Mouse (Mus musculus): Measurements from ENCODE around the gene Ciz1. TPM values are rescaled to one million over a fixed set of nuclear protein-coding genes. Genes with fewer than 3 reads are reported as not detected.
A peak's percentile ranks its signal among the peaks of the same experiment; 100 is the strongest.
"Not testable (repeated sequence)": the region's sequence is repeated elsewhere in the genome, so short reads cannot be mapped to it uniquely, and the experiment has no call there.

Gene Ciz1
- total RNA-seq, 2 experiments from 2014 or later = 49.0 to 63.5 TPM

DNA sequence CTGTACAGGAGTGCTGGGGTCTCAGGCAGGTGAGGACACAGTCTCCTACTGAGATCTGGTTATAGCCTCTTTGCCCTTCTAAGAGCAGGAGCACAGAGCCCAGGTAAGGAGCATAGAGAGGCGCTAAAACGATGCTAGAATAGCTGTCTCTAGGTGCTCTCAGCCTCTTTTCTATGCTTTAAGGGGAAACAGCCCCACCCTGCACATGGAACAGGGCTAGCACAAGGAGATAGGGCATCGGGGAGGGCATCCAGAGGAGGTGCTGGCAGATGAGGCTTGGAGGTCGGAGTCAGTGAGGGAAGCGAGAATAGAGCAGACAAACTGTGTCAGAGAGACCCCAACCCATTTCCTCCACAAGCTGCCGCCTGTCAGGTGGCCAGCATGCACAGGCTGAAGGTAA is 5.1 kb upstream of the Ciz1 start:
- DNase-seq = no peak

DNA sequence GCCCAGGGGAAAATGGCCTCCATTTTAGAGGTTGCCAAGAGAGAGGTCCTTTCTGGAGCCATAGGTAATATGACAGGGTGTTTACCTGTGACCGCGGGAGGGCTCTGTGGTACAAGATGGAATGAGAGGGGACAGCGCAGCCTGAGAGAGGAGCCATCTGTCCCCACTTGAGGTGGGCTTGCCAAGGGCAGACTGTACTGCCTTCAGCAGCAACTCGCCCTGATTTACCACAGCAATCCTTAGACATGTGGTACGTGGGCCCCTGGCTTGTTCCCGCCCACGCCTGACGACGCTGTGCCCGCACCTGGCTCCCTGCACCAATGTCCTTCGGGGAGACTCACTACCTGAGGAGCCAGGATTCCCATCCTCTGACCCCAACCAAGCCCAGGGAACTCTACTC is 3.8 kb upstream of the Ciz1 start:
- no peak for DNase-seq

DNA sequence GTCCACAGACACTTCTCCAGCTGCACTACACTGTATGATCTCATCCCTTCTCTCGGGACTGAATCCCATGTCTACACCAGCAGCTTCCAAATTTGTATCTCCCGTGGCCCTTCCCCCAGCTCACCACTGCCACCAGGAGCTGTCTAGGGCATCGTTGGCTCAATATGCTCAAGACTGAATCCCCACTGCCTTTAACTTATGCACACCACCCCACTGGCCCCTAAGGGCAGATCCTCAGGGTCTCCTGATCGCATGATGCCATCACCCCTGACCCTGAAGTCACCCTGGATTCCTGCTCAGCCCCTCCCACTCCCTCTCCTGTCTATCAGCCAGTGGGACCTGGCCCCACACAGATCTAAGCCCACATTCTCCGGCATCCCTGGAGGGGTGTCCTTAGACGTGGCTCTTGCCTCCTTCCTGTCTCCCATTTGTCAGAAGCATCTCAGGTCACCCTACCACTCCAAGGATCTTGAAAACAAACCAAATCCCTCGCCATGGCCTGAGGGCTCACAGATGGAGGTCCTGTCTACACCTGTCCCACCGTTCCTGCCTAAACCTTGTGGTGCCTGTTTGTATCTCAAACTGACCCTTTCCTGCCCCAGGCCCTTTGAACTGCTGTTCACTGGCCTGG is 2.4 kb upstream of the Ciz1 start:
- no peak for DNase-seq

DNA sequence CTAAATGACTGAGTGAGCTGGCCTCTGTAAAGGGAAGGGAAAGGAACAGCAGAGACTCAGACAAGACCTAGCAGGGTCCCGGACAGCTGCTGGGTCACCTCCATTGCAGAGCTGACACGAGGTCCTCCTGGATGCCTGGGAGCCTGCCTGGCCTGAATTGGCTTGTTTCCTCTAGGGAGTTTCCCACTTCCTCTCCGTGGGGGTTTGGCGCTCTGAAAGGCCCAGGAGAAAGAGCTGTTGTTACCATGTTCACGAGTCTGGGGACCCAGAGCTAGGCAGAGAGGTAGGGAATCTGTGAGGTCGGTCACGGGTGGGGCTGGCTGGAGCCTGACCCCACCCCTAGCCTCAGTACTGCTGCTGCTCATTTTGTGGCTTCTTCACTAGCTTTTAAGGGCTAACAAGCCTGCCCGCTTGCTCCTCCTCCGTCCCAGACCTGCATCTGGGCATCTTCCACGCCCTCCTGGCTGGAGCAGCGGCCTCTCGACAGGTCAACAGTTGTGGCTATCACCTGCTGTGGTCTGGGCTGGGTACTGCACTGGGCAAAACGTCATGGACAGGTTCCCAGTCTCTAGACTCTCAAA is 1.6 kb upstream of the Ciz1 start:
- no peak for DNase-seq

GRCm38 (mm10) chr2:32351471-32351961 is 611 bp upstream of the Ciz1 start:
- DNase-seq = no peak

- peak; percentile 96 for DNase-seq
Measured at GRCm38 (mm10) chr2:32353007-32353542, 948 bp downstream of the Ciz1 start, which contains the start of gene Dnm1. Gene Dnm1 (minus strand): TSS chr2:32353338.

DNA sequence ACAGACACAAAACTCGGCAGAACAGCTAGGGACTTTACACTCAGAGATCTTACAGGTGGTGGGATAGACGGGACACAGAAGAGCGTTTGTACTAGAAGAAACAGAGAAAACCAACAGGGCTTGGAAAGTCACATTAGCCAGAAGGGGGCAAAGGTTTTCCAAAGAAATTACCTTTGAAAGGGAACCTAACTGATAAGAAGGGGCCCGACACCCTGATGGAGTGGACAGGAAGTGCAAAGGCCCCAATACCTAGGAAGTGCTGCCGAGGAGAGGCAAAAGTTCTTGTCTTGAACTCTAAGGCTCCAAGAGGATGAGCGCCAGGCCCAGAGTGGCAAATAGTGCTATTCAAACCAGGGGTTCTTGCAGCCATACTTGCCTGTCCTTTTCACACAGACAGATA is 1.7 kb downstream of the Ciz1 start:
- no peak for DNase-seq

GRCm38 (mm10) chr2:32354336-32354895 is 2.3 kb downstream of the Ciz1 start:
- DNase-seq = no peak

DNA sequence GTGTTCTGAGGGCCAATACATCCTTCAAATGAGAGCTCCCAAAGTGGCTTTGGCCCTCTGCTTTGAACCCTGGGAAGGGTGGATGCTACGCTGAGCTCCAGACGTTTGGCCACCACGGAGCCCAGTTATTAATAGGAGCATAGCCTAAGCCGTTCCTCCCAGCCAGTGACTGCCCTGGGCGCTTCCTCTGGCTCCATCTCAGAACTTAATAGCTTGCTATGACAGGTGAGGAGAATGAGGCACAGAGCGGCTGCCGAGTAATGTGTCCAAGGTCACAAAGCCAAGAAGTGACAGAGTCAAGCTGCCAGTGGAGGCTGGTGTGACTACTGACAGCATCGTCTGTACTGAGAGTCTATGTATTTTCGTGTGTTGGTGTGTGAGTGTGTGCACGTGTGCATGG is 4.1 kb downstream of the Ciz1 start:
- DNase-seq = no peak

DNA sequence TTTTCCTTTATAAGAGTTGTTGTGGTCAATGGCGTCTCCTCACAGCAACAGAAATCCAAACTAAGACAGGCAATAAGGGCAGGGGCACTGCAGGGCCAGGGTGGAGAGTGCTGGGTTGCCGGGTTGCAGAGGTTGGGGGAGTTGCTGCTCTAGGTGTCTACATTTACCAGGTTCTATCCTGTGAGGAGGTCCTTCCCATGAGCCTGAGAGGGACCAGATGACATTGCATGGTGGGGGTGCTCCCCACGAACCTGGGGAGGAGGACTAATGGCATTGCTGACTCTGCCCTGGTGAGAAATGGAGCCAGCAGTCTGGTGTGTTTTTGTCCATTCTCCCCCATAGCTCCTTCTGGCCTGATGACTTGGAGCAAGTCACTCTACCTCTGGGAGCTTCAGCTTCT is 5.6 kb downstream of the Ciz1 start:
- no peak for DNase-seq

DNA sequence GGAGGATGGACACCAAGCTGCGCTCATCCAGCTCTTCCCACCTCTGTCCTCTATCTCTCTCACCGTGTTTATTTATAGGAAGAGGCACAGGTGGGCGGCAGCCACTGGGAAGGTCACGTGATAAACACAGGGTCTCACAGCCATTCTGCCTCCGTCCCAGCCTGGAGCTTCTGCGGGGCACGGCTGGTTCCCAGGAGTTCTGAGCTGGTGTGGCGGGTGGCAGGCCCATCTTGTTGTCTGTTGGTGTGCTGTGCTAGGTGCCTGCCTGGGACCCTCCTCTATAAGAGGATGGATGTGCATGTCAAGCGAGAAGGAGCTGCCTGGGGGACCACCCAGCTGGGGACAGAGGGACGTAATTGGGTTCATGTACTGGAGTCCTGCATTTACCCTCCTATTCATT is 6.3 kb downstream of the Ciz1 start:
- no peak for DNase-seq

DNA sequence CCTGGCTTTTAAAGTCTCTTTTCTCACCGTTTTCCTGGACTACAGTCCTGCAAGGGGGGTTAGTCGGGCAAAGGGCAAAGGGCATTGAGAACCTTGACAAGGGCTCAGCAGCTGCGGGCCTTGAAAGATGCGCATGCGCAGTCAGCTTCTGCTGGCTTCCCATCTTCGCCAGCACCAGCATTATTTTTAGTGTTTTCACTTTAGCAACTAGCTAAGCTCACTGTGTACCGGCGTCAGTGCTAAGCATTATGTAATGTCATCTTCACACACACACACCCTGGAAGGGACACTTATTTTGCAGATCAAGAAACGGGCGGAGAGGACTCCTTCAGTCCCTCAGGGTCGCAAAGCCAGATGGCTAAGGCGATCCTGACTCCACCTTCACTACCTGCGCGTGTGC is 8.6 kb downstream of the Ciz1 start:
- peak; percentile 86 for DNase-seq

- DNase-seq = peak; percentile 80
Measured at GRCm38 (mm10) chr2:32361437-32361836, 9.3 kb downstream of the Ciz1 start.

GRCm38 (mm10) chr2:32362274-32362673 is 10.1 kb downstream of the Ciz1 start:
- not testable (repeated sequence) for DNase-seq

- DNase-seq = peak; percentile 97
Measured at GRCm38 (mm10) chr2:32362817-32363340, 10.8 kb downstream of the Ciz1 start.

DNA sequence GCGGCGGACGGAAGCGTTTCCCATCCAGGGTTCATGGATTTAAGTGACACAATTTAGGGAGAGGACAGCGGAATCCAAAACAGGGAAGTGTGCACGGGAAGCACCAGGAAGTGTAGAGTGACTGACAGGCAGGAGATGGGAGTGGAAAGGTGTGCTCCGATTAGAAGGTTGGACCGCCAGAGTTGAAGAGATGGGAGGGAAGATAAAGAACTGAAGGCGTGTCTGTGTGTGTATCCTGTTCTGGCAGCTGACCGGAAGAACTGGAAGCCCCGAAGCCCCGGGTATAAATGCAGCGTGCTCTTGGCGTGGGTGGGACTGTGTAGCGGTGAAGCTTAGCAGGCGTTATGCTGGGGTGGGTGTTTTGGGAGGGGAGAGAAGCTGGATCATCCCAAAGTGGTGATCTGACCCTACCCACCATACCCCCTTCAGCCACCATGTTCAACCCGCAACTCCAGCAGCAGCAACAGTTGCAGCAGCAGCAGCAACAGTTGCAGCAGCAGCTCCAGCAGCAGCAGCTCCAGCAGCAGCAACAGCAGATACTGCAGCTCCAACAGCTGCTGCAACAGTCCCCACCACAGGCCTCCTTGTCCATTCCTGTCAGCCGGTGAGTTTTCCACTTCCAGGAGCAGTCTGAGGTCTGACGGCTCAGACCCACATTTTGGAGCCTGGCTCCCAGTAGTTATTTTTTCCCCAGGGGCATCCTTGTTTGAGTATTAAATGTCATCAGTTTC is 11.4 kb downstream of the Ciz1 start:
- DNase-seq = peak; percentile 46

GRCm38 (mm10) chr2:32364121-32364520 is 12.0 kb downstream of the Ciz1 start:
- no peak for DNase-seq

DNA sequence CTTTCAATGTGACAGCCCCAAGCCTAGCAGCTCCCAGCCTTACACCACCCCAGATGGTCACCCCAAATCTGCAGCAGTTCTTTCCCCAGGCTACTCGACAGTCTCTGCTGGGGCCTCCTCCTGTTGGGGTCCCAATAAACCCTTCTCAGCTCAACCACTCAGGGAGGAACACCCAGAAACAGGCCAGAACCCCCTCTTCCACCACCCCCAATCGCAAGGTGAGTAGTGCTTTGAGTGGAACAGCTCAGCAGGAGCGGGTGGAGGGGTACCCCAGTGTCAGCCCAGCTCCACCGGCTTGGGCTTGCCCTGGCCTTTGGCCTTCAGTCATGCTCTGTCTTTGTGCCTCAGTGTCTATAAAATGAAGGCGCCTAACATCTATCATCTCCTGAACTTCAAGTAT is 15.2 kb downstream of the Ciz1 start:
- DNase-seq = no peak

DNA sequence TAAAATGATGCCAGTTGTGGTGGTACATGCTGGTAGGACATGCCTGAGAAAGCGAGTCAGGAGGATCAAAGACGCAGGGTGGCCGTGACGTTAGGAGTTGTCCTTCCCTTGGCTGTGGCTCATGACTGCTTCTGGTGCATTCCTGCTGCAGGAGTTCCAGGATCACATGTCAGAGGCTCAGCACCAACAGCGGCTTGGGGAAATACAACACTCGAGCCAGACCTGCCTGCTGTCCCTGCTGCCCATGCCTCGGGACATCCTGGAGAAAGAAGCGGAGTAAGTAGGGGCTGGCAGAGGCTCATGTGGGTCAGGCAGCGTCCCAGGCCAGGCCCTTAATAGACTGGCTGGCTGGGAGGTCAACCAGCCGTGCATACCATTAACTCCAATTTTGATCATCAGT is 22.1 kb downstream of the Ciz1 start:
- no peak for DNase-seq

DNA sequence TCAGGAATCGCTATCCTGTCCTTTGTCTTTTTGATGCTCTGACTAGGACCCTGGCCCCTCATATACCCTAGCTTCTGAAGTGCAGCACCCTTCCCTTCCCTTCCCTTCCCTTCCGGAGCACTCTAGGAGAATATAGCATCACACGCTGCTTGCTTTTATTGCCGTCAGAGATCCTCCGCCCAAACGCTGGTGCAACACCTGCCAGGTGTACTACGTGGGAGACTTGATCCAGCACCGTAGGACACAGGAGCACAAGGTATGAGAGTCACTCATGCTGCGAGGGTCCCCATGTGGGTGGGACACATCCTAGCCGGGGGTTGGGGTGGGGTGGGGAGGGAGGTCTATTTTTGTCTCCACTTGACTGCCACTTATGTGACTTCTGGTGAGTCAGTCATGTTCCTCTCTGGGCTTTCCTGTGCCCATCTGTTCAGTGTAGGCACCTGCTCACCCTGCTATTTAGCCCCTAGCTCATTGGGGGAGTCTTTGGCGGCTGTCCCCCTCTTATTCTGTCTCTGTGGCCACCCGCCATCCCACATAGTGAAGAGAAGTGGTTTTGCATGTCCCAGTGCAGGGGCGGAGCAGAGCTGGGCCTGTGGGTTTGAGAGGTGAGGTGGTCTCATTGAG is 23.3 kb downstream of the Ciz1 start:
- DNase-seq = no peak

- DNase-seq = no peak
Measured at GRCm38 (mm10) chr2:32376963-32377362, 24.8 kb downstream of the Ciz1 start.

DNA sequence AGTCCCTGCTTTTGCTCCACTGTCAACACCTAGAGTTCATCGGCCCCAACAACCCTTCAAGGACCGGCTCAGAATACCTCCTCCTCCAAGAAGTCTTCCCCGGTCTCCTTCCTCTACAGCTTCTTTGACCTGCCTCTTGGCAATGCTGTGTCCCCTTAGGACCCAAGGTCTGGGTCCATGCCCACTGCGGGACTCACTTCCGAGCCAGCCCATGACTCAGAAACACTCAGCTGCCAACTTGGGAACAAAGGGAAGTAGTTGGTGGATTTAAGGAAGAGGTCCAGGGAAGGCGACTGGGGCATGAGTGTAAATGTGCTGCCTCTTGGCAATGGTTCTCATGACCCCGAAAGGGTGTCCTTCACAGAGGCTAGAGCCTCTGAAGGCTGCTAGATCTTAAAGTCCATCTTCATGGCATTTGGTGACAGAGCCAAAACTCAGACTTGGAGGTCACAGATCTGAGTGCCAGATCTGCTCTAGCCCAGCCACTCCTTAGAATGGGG is 27.9 kb downstream of the Ciz1 start:
- DNase-seq = peak; percentile 86
